Mouse (Mus musculus) hindbrain, embryonic 10.5 days (tissue): ENCODE measurements around the gene Gm20458. TPM values are rescaled to one million over a fixed set of nuclear protein-coding genes. Genes with fewer than 3 reads are reported as not detected.
A peak's percentile ranks its signal among the peaks of the same experiment; 100 is the strongest.

Experiments
- DNase-seq: peaks from one replicate; pipeline ENCODE4 v3.0.0-alpha.2; 2017; ENCODE audit warnings: low spot score
- H3K27ac ChIP-seq: fragments of 300-500 bp; sonication (generic); 2 replicates; pipeline ENCODE4 v1.5.1; 2016; ENCODE audit warnings: mild to moderate bottlenecking, moderate library complexity
- H3K27me3 ChIP-seq: fragments of 300-500 bp; sonication (generic); 2 replicates; pipeline ENCODE4 v1.6.1; 2016; ENCODE audit warnings: mild to moderate bottlenecking; ENCODE audit not compliant: poor library complexity, insufficient read depth, severe bottlenecking
- H3K36me3 ChIP-seq: fragments of 300-500 bp; sonication (generic); 2 replicates; pipeline ENCODE4 v1.6.1; 2016; ENCODE audit warnings: mild to moderate bottlenecking, moderate library complexity
- H3K4me1 ChIP-seq: fragments of 300-500 bp; sonication (generic); replicated peaks from 2 replicates; pipeline ENCODE4 v1.6.1; 2016; ENCODE audit warnings: mild to moderate bottlenecking
- H3K4me3 ChIP-seq: fragments of 300-500 bp; sonication (generic); 2 replicates; pipeline ENCODE4 v1.5.1; 2016; ENCODE audit warnings: mild to moderate bottlenecking, moderate library complexity
- H3K9me3 ChIP-seq: fragments of 300-500 bp; sonication (generic); 2 replicates; pipeline ENCODE4 v1.6.1; 2016; ENCODE audit warnings: mild to moderate bottlenecking, moderate library complexity
- WGBS: fragments of 180-500 bp; shearing (Covaris S2); methylation state at CpG from one replicate; pipeline ENCODE4 v1.1.7; 2016; 5-methylcytosine and 5-hydroxymethylcytosine counted together
- polyA plus RNA-seq: library from polyadenylated mRNA; unstranded; fragments of >200 nt; fragmentation: Nextera tagmentation; extraction: Ambion mirVana; gene quantifications from 2 replicates; pipeline ENCODE4 v1.2.1, GENCODE M21; 2016

The Gm20458 gene
- polyA plus RNA-seq, 1 experiment from 2014 or later: 4.4 TPM

- no peak for DNase-seq
- peaks cover 12% of the 10 kb centered on the region; the same call in 1 of the 2 replicates for H3K36me3 ChIP-seq
- no peaks in the 10 kb centered on the region for H3K9me3 ChIP-seq
- no peak overlapping the region for H3K27ac ChIP-seq
- peaks cover 32% of the 10 kb centered on the region for H3K27me3 ChIP-seq
- H3K4me3 ChIP-seq: no peak overlapping the region
- 33% methylated on average over 12 of the region's 12 CpGs for WGBS
- H3K4me1 ChIP-seq: peaks cover 26% of the 10 kb centered on the region
These were observed 34.6 kb upstream of the Gm20458 start for GRCm38 (mm10) chr2:164426121-164426520.

- H3K27me3 ChIP-seq: peaks cover 37% of the 10 kb centered on the region
- WGBS: 86% methylated on average over 5 of the region's 5 CpGs
- H3K9me3 ChIP-seq: no peaks in the 10 kb centered on the region
- H3K4me1 ChIP-seq: peaks cover 34% of the 10 kb centered on the region
- H3K27ac ChIP-seq: no peak overlapping the region
- H3K4me3 ChIP-seq: no peak overlapping the region
- DNase-seq: no peak
- H3K36me3 ChIP-seq: peaks cover 12% of the 10 kb centered on the region; the same call in 1 of the 2 replicates
These were observed 33.8 kb upstream of the Gm20458 start for GRCm38 (mm10) chr2:164426952-164427351.

- Histone ChIP-seq H3K27ac (no peak overlapping the region), H3K36me3 (peaks cover 12% of the 10 kb centered on the region; the same call in 1 of the 2 replicates), H3K4me3 (no peak overlapping the region), H3K9me3 (no peaks in the 10 kb centered on the region), H3K27me3 (peaks cover 37% of the 10 kb centered on the region), H3K4me1 (peaks cover 49% of the 10 kb centered on the region)
- no peak for DNase-seq
- WGBS: 44% methylated on average over 5 of the region's 5 CpGs
These were observed 32.3 kb upstream of the Gm20458 start for GRCm38 (mm10) chr2:164428451-164428850.

GRCm38 (mm10) chr2:164429881-164430615 is 30.7 kb upstream of the Gm20458 start:
- WGBS: 42% methylated on average over 15 of the region's 15 CpGs
- H3K4me3 ChIP-seq: no peak overlapping the region
- 0 out of 2 replicates have a peak, but pooled peaks cover 10% of the 10 kb centered on the region for H3K36me3 ChIP-seq
- H3K9me3 ChIP-seq: no peaks in the 10 kb centered on the region
- peaks cover 37% of the 10 kb centered on the region for H3K27me3 ChIP-seq
- H3K27ac ChIP-seq: no peak overlapping the region
- peaks cover 53% of the 10 kb centered on the region for H3K4me1 ChIP-seq
- no peak for DNase-seq

GRCm38 (mm10) chr2:164430697-164431096 is 30.1 kb upstream of the Gm20458 start:
- H3K4me3 ChIP-seq: no peak overlapping the region
- H3K9me3 ChIP-seq: no peaks in the 10 kb centered on the region
- peak; percentile 21 for DNase-seq
- H3K36me3 ChIP-seq: 0 out of 2 replicates have a peak, but pooled peaks cover 10% of the 10 kb centered on the region
- 18% methylated on average over 7 of the region's 7 CpGs for WGBS
- peak overlapping the region; percentile 31; the same call in 1 of the 2 replicates for H3K27ac ChIP-seq
- peaks cover 37% of the 10 kb centered on the region for H3K27me3 ChIP-seq
- H3K4me1 ChIP-seq: peaks cover 58% of the 10 kb centered on the region

- H3K27ac ChIP-seq: peak overlapping the region; percentile 65
- peak; percentile 18 for DNase-seq
- no peaks in the 10 kb centered on the region for H3K9me3 ChIP-seq
- H3K4me3 ChIP-seq: no peak overlapping the region
- 61% methylated on average over 9 of the region's 9 CpGs for WGBS
- H3K36me3 ChIP-seq: 0 out of 2 replicates have a peak, but pooled peaks cover 10% of the 10 kb centered on the region
- H3K27me3 ChIP-seq: peaks cover 37% of the 10 kb centered on the region
- peaks cover 69% of the 10 kb centered on the region for H3K4me1 ChIP-seq
These were observed 28.9 kb upstream of the Gm20458 start for GRCm38 (mm10) chr2:164431676-164432465.

- H3K4me1 ChIP-seq: peaks cover 73% of the 10 kb centered on the region
- 33% methylated on average over 22 of the region's 22 CpGs for WGBS
- no peak overlapping the region; the same call in 1 of the 2 replicates for H3K4me3 ChIP-seq
These were observed 28.1 kb upstream of the Gm20458 start for GRCm38 (mm10) chr2:164432541-164433191.

GRCm38 (mm10) chr2:164433278-164433895 is 27.4 kb upstream of the Gm20458 start:
- H3K4me1 ChIP-seq: peaks cover 68% of the 10 kb centered on the region
- DNase-seq: no peak
- peaks cover 29% of the 10 kb centered on the region for H3K27me3 ChIP-seq
- H3K9me3 ChIP-seq: no peaks in the 10 kb centered on the region
- no peak overlapping the region for H3K4me3 ChIP-seq
- H3K36me3 ChIP-seq: 0 out of 2 replicates have a peak, but pooled peaks cover 5% of the 10 kb centered on the region
- 81% methylated on average over 9 of the region's 9 CpGs for WGBS
- peak overlapping the region; percentile 65; the same call in 1 of the 2 replicates for H3K27ac ChIP-seq

More at GRCm38 (mm10) chr2:164432541-164433191, 28.1 kb upstream of the Gm20458 start:
- Histone ChIP-seq H3K27ac (peak overlapping the region; percentile 65), H3K27me3 (peaks cover 36% of the 10 kb centered on the region), H3K9me3 (no peaks in the 10 kb centered on the region), H3K36me3 (0 out of 2 replicates have a peak, but pooled peaks cover 10% of the 10 kb centered on the region)
- DNase-seq: peak; percentile 28

GRCm38 (mm10) chr2:164434681-164435080 is 26.1 kb upstream of the Gm20458 start:
- Histone ChIP-seq H3K36me3 (no peaks in the 10 kb centered on the region), H3K9me3 (no peaks in the 10 kb centered on the region), H3K4me3 (no peak overlapping the region), H3K4me1 (peaks cover 57% of the 10 kb centered on the region), H3K27me3 (peaks cover 19% of the 10 kb centered on the region), H3K27ac (no peak overlapping the region)
- 89% methylated on average over 3 of the region's 3 CpGs for WGBS
- DNase-seq: no peak

- H3K27ac ChIP-seq: no peak overlapping the region
- H3K27me3 ChIP-seq: peaks cover 17% of the 10 kb centered on the region
- H3K9me3 ChIP-seq: no peaks in the 10 kb centered on the region
- no peak for DNase-seq
- 49% methylated on average over 5 of the region's 5 CpGs for WGBS
- no peak overlapping the region for H3K4me3 ChIP-seq
- no peaks in the 10 kb centered on the region for H3K36me3 ChIP-seq
- peaks cover 57% of the 10 kb centered on the region for H3K4me1 ChIP-seq
These were observed 25.3 kb upstream of the Gm20458 start for GRCm38 (mm10) chr2:164435216-164436090.

GRCm38 (mm10) chr2:164436215-164436913 is 24.4 kb upstream of the Gm20458 start:
- Histone ChIP-seq H3K4me3 (no peak overlapping the region; the same call in 1 of the 2 replicates), H3K36me3 (no peaks in the 10 kb centered on the region), H3K27me3 (peaks cover 22% of the 10 kb centered on the region), H3K27ac (peak overlapping the region; percentile 16), H3K4me1 (peaks cover 55% of the 10 kb centered on the region), H3K9me3 (no peaks in the 10 kb centered on the region)
- no peak for DNase-seq
- WGBS: 23% methylated on average over 8 of the region's 8 CpGs
